Mouse (Mus musculus) olfactory bulb, adult 2 months (tissue): Measurements from ENCODE around the gene Pih1h3b.

Source experiments
- CTCF ChIP-seq: fragments of 200-500 bp; IDR thresholded peaks from 2 replicates; pipeline ENCODE4 v1.5.1; 2012; ENCODE audit warnings: low read depth, mild to moderate bottlenecking, low read length, moderate library complexity; ENCODE audit not compliant: insufficient read depth
- POLR2A ChIP-seq: fragments of 200-500 bp; IDR thresholded peaks from 2 replicates; pipeline ENCODE4 v1.6.1; 2012; ENCODE audit warnings: mild to moderate bottlenecking, low read depth, low read length, moderate library complexity; ENCODE audit not compliant: insufficient read depth

DNA sequence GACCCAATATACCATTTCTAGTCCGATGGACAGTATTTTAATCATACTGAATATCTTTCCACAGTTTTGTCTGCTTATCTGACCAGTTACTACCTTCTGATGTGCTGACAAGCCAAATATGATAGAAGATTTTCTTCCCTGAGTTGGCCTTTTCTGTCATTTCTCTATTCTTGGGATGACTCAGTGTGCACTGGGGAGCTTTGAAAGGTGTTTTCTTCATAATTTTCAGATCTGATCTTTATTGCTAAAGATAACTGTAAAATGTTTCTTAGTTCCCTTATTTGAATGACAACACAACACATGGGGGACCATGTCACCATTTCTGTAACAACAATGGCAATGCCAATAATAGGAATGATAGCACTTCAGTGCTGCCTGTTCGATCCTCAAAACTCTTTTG, 19.9 kb downstream of the Pih1h3b start:
- TF ChIP-seq CTCF (no peak), POLR2A (no peak)
